Mouse (Mus musculus) embryonic facial prominence, embryonic 10.5 days (tissue): Measurements from ENCODE around the gene Lurap1l. TPM values are rescaled to one million over a fixed set of nuclear protein-coding genes. Genes with fewer than 3 reads are reported as not detected.
"Not testable (repeated sequence)": the region's sequence is repeated elsewhere in the genome, so short reads cannot be mapped to it uniquely, and the experiment has no call there.

Source experiments
- DNase-seq: peaks from one replicate; pipeline ENCODE4 v3.0.0-alpha.2; 2017; ENCODE audit warnings: low spot score
- H3K27ac ChIP-seq: fragments of 300-500 bp; sonication (generic); replicated peaks from 2 replicates; pipeline ENCODE4 v1.5.1; 2016; ENCODE audit warnings: mild to moderate bottlenecking
- H3K27me3 ChIP-seq: fragments of 300-500 bp; sonication (generic); replicated peaks from 2 replicates; pipeline ENCODE4 v1.6.1; 2016; ENCODE audit warnings: low read depth, mild to moderate bottlenecking; ENCODE audit not compliant: poor library complexity, severe bottlenecking
- H3K36me3 ChIP-seq: fragments of 300-500 bp; sonication (generic); replicated peaks from 2 replicates; pipeline ENCODE4 v1.6.1; 2016; ENCODE audit warnings: mild to moderate bottlenecking, moderate library complexity
- H3K4me1 ChIP-seq: fragments of 300-500 bp; sonication (generic); 2 replicates; pipeline ENCODE4 v1.6.1; 2016
- H3K4me3 ChIP-seq: fragments of 300-500 bp; sonication (generic); 2 replicates; pipeline ENCODE4 v1.5.1; 2016; ENCODE audit warnings: mild to moderate bottlenecking, moderate library complexity
- H3K9me3 ChIP-seq: fragments of 300-500 bp; sonication (generic); 2 replicates; pipeline ENCODE4 v1.6.1; 2016; ENCODE audit warnings: mild to moderate bottlenecking
- WGBS: fragments of 180-500 bp; shearing (Covaris S2); methylation state at CpG from one replicate; pipeline ENCODE4 v1.1.7; 2016; 5-methylcytosine and 5-hydroxymethylcytosine counted together
- polyA plus RNA-seq: library from polyadenylated mRNA; unstranded; fragments of >200 nt; fragmentation: Nextera tagmentation; extraction: Ambion mirVana; gene quantifications from 2 replicates; pipeline ENCODE4 v1.2.1, GENCODE M21; 2016

Lurap1l gene
- polyA plus RNA-seq, 1 experiment from 2014 or later, result 1.7 TPM

- no peaks in the 10 kb centered on the region for H3K27me3 ChIP-seq
- H3K36me3 ChIP-seq, result no peaks in the 10 kb centered on the region
- H3K9me3 ChIP-seq, result no peaks in the 10 kb centered on the region
- DNase-seq, result no peak
- WGBS, result 64% methylated on average over 4 of the region's 4 CpGs
- H3K4me1 ChIP-seq, result 0 out of 2 replicates have a peak, but pooled peaks cover 8% of the 10 kb centered on the region
- no peak overlapping the region for H3K27ac ChIP-seq
- H3K4me3 ChIP-seq, result no peak overlapping the region
Observed at GRCm38 (mm10) chr4:80895278-80895894, 15.1 kb upstream of the Lurap1l start.

- peaks cover 10% of the 10 kb centered on the region for H3K4me1 ChIP-seq
- no peak overlapping the region for H3K27ac ChIP-seq
- 80% methylated on average over 3 of the region's 3 CpGs for WGBS
- no peaks in the 10 kb centered on the region for H3K36me3 ChIP-seq
- no peak for DNase-seq
- no peak overlapping the region for H3K4me3 ChIP-seq
- no peaks in the 10 kb centered on the region for H3K27me3 ChIP-seq
- H3K9me3 ChIP-seq, result no peaks in the 10 kb centered on the region
Observed at GRCm38 (mm10) chr4:80906726-80907125, 3.7 kb upstream of the Lurap1l start.

- peaks cover 13% of the 10 kb centered on the region for H3K4me1 ChIP-seq
- H3K36me3 ChIP-seq, result no peaks in the 10 kb centered on the region
- H3K9me3 ChIP-seq, result no peaks in the 10 kb centered on the region
- no peak overlapping the region for H3K27ac ChIP-seq
- no peak overlapping the region for H3K4me3 ChIP-seq
- 79% methylated on average over 5 of the region's 5 CpGs for WGBS
- DNase-seq, result no peak
- H3K27me3 ChIP-seq, result no peaks in the 10 kb centered on the region
Observed at GRCm38 (mm10) chr4:80907973-80908372, 2.5 kb upstream of the Lurap1l start.

- Histone ChIP-seq H3K27ac (no peak overlapping the region), H3K36me3 (no peaks in the 10 kb centered on the region), H3K4me1 (peaks cover 13% of the 10 kb centered on the region), H3K27me3 (no peaks in the 10 kb centered on the region), H3K9me3 (no peaks in the 10 kb centered on the region), H3K4me3 (no peak overlapping the region)
- DNase-seq, result no peak
- WGBS, result 92% methylated on average over 4 of the region's 4 CpGs
Observed at GRCm38 (mm10) chr4:80908902-80909301, 1.5 kb upstream of the Lurap1l start.

GRCm38 (mm10) chr4:80910871-80911701 is 640 bp downstream of the Lurap1l start:
- Histone ChIP-seq H3K4me3 (peak overlapping the region; percentile 76), H3K4me1 (peaks cover 13% of the 10 kb centered on the region), H3K9me3 (no peaks in the 10 kb centered on the region), H3K36me3 (no peaks in the 10 kb centered on the region), H3K27me3 (no peaks in the 10 kb centered on the region), H3K27ac (peak overlapping the region; percentile 81)
- WGBS, result under 1% methylated on average over 58 of the region's 58 CpGs
- peak; percentile 74 for DNase-seq

- under 1% methylated on average over 26 of the region's 27 CpGs for WGBS
- Histone ChIP-seq H3K27ac (peak overlapping the region; percentile 81), H3K4me3 (peak overlapping the region; percentile 76), H3K27me3 (no peaks in the 10 kb centered on the region), H3K9me3 (no peaks in the 10 kb centered on the region), H3K36me3 (no peaks in the 10 kb centered on the region), H3K4me1 (peaks cover 13% of the 10 kb centered on the region)
- peak; percentile 89 for DNase-seq
Observed at GRCm38 (mm10) chr4:80911706-80912540, 1.5 kb downstream of the Lurap1l start.

GRCm38 (mm10) chr4:80915211-80915610 is 4.8 kb downstream of the Lurap1l start:
- DNase-seq, result no peak
- Histone ChIP-seq H3K27ac (no peak overlapping the region), H3K9me3 (no peaks in the 10 kb centered on the region), H3K36me3 (no peaks in the 10 kb centered on the region), H3K27me3 (no peaks in the 10 kb centered on the region), H3K4me1 (peaks cover 13% of the 10 kb centered on the region), H3K4me3 (no peak overlapping the region)
- WGBS, result 83% methylated on average over 2 of the region's 2 CpGs

- H3K36me3 ChIP-seq, result no peaks in the 10 kb centered on the region
- DNase-seq, result no peak
- no peaks in the 10 kb centered on the region for H3K27me3 ChIP-seq
- H3K4me3 ChIP-seq, result no peak overlapping the region
- no peaks in the 10 kb centered on the region for H3K9me3 ChIP-seq
- 78% methylated on average over 3 of the region's 3 CpGs for WGBS
- peaks cover 7% of the 10 kb centered on the region for H3K4me1 ChIP-seq
- no peak overlapping the region for H3K27ac ChIP-seq
Observed at GRCm38 (mm10) chr4:80916695-80917094, 6.2 kb downstream of the Lurap1l start.

GRCm38 (mm10) chr4:80917128-80917527 is 6.7 kb downstream of the Lurap1l start:
- WGBS, result 80% methylated on average over 1 of the region's 1 CpGs
- H3K4me3 ChIP-seq, H3K27ac ChIP-seq, DNase-seq, H3K4me1 ChIP-seq, H3K9me3 ChIP-seq, H3K36me3 ChIP-seq, H3K27me3 ChIP-seq: not testable (repeated sequence)

GRCm38 (mm10) chr4:80917812-80918211 is 7.4 kb downstream of the Lurap1l start:
- 89% methylated on average over 3 of the region's 3 CpGs for WGBS
- Histone ChIP-seq H3K27me3 (no peaks in the 10 kb centered on the region), H3K4me1 (no peaks in the 10 kb centered on the region)

GRCm38 (mm10) chr4:80918526-80919129 is 8.2 kb downstream of the Lurap1l start:
- WGBS, result 83% methylated on average over 3 of the region's 3 CpGs

More at GRCm38 (mm10) chr4:80917812-80918211, 7.4 kb downstream of the Lurap1l start:
- Histone ChIP-seq H3K4me3 (no peak overlapping the region), H3K27ac (no peak overlapping the region), H3K9me3 (no peaks in the 10 kb centered on the region), H3K36me3 (no peaks in the 10 kb centered on the region)
- no peak for DNase-seq

GRCm38 (mm10) chr4:80919217-80919867 is 8.9 kb downstream of the Lurap1l start:
- no peaks in the 10 kb centered on the region for H3K36me3 ChIP-seq
- H3K4me3 ChIP-seq, result no peak overlapping the region
- no peak for DNase-seq
- H3K9me3 ChIP-seq, result no peaks in the 10 kb centered on the region
- H3K27ac ChIP-seq, result no peak overlapping the region
- 76% methylated on average over 1 of the region's 1 CpGs for WGBS
- no peaks in the 10 kb centered on the region for H3K27me3 ChIP-seq
- H3K4me1 ChIP-seq, result no peaks in the 10 kb centered on the region

More at GRCm38 (mm10) chr4:80918526-80919129, 8.2 kb downstream of the Lurap1l start:
- Histone ChIP-seq H3K36me3 (no peaks in the 10 kb centered on the region), H3K9me3 (no peaks in the 10 kb centered on the region), H3K4me3 (no peak overlapping the region), H3K27me3 (no peaks in the 10 kb centered on the region), H3K4me1 (no peaks in the 10 kb centered on the region), H3K27ac (no peak overlapping the region)
- no peak for DNase-seq
